Mouse (Mus musculus) retina, postnatal 7 days (tissue): Measurements from ENCODE around the gene Gm20388.
A peak's percentile ranks its signal among the peaks of the same experiment; 100 is the strongest.

ENCODE experiments used
- DNase-seq: peaks from one replicate; pipeline ENCODE4 v3.0.0-alpha.2; 2012; ENCODE audit warnings: low read depth, low spot score

Gm20388 gene

DNA sequence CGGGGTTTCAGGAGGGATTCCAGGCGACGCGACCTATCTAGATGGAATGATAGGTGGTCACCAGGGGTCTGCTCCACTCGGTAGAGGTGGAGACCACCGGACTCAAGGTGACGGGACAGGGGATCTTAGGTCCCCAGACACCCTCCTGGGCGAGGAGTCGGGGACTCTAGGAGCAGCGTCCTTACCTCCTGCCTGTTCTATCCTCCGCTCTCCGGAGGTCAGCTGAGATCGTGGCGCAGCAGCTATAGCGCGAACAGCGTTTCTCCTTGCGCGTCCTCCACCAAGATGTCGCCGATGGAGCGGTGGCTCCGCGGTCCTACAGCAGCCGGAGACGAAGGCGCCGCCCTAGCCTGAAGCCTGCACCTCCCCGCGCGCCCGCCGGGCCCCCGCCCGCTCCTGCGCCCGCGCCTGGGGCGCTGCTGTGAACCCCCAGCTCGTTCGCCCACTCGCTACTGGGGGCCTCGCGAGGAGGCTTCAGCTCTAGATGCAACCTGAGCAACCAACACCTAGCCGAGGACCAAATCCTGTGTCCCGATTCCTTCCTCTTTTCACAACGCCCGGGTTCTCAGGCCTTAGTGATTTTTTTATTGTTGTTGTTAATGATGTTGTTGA, 3949.1 kb downstream of the Gm20388 start, which contains the start of gene Ccsap:
TSS of gene Ccsap (minus strand) at position 562 of the 612 bp plus-strand sequence.
- peak; percentile 30 for DNase-seq

DNA sequence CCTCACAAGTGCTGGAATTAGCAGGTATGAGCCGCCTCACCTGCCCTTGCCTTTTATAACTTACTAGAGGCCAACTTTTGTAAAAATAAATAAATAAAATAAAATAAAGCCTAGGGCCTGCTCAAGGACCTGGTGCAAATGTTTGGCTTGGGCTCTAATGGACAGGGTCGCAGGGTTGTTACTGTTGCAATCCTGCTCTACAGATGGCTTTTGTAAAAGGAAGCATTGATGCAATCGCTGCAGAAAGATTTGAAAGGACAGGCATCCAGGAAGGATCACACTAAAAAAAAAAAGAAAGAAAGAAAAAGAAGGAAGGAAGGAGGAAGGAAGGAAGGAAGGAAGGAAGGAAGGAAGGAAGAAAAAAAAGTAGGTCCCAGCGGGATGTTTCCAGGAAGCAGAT, 3949.7 kb downstream of the Gm20388 start:
- no peak for DNase-seq

DNA sequence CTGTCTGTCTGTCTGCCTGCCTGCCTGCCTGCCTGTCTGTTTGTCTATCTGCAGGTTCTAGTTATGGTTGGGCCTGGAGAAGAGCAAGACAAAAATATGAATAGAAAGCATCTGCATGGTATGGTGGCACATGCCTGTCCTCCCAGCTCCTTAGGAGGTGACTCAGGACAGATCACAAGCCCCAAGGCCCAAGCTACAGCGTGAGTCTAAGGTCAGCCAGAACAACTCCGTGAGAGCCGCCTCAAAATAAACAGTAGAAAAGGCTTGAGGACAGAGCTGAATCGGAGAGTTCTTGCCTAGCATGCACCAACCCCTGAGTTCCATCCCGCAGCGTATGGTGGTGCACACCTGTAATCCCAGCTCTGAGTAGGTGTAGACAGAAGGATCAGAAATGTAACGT, 3955.1 kb downstream of the Gm20388 start:
- DNase-seq: no peak

DNA sequence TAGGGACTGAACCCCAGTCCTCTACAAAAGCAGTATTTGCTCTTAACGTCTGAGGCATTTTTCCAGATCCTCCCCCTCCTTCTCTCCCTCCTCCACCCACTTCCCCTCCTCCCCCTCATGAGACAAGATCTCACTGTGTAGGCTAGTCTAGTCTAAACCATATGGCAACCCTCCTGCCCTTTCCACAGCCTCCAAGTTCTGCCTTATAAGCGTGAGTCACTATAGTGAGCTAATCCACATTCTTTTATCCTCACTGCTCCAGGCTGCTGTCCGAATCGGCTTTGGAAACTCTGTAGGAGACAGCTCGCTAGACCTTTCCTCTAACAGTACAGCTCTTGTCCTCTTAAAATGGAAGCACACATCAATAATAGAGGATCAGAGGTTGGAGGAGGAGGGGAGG, 3956.3 kb downstream of the Gm20388 start:
- DNase-seq: no peak

DNA sequence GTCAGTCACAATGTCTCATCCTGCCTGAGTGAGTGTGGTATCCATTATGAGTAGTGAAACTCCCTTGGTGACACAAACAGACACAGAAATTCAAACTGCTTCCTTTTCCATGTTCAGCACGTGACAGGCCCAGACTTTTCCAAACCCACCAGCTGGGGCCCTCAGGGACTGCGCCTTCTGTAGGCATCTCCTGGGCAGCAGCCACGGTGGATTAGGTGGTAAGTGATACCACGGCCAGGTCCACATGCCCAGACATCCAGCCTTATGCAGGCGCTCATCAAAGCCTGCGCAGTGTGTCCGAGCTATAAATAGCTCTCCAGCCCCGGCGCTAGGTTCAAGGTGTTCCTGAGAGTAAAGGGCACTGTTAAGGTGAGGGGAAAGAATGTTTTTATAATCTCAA, 3961.4 kb downstream of the Gm20388 start:
- no peak for DNase-seq

DNA sequence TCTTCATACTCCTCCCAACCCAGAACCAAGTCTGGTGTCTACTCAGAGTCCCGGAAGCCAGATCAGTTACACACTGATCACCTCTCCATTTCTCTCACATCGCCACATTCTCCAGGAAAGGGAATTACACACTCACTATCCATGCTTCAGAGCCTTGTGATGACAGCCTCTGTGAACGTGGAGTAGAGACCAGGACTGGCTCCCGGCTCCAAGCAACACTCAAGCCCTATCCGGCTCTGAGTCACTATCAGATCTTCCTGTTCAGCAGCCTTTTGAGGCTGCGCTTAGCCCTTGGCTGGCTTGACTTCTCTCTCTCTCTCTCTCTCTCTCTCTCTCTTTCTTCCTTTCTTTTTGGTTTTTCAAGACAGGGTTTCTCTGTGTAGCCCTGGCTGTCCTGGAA, 3962.7 kb downstream of the Gm20388 start:
- DNase-seq: no peak

DNA sequence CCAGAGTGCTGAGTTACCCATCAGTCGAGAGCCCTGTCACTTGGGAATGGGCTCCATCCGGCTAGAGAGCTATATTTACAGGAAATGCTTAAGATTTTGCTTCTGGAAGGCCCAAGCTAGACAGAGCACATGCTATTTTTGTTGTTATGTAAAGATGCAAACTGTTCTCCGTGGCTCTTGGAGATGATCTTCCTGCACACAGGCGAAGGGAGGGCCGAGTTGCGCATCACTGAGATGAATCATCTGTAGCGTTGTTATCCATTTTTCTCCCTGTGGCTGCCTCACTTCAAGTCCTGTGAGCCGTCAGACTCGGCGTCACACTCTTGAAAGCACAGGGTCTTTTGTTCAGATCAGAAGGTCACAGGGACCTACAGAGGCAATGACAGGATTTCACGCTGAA, 3963.7 kb downstream of the Gm20388 start:
- DNase-seq: no peak

DNA sequence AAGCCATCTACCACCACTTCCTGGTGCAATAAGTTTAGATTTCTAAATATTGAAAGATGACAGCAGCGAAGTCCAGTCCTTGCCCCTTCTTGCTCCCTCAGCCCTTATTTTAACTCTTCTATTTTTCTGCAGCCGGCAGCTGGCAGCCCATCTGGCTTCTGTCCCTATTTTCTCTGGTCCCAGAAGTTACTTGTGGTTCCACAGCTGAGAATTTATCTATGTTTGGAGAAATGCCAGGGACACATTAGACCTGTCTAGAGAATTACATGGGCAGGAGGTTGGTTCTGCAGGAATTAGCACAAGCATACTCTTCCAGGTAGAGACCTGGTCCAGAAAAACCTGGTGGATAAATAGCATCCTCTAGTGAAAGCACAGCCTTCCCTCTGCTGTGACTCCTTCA, 3967.2 kb downstream of the Gm20388 start:
- DNase-seq: no peak

DNA sequence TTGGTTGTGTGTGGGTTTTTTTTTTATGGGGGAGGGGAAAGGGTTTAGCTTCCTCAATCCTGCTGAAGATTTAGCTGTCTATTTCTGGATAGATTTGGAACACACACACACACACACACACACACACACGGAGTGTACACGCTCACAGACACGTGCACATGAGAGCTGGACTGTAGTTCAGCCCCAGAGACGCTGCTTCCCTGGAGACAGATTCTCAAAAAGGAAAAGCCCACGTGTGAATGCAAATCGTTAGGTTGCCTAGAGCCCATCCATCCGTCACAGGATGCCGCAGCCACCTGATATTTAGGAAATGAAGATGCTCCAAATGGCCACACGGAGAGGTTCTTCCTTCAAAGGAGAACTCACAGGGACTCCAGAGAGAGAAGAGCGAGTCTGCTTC, 3969.6 kb downstream of the Gm20388 start:
- no peak for DNase-seq

DNA sequence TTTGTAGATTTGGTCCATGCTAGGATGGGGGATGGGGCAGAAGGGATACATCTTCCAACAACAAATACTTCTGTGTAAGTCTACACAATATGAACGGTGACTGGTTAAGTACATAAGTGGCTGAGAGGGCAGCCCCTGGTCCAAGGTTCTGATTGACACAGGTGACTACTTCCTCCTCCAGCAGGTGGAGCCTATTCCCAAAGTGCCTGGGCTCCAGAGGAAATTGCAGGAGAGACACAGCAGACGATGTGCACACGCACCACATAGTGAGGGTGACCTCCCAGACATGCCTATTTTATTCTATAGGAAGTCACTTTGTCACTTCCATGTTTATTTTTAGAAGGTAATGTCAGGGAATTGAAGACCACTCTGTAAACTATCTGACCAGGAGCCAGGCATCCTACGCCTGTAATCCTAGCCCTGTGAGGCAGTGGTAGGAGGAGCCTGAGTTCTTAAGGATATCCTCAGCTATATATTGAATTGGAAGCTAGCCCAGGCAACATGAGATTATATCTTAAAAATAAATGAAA, 3970.2 kb downstream of the Gm20388 start:
- no peak for DNase-seq

DNA sequence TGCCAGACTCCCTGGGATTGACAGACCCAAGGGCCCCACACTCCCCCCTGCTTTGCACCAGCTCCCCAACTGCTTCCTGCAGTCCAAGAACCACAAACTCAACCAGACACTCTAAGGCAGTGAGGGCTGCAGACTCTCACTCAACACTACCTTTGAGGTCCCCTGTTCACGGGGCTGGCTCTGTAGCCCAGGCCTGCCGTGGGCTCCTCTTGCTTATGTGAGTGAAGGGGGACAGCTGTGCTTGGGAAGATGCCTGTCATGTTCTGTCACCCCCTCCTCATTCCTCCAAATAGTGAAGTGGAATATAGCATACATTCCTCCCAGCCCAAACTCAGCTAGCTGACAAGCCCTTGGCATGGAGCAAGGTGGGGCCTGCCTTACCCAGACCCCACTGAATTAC, 3971.8 kb downstream of the Gm20388 start:
- DNase-seq: no peak

DNA sequence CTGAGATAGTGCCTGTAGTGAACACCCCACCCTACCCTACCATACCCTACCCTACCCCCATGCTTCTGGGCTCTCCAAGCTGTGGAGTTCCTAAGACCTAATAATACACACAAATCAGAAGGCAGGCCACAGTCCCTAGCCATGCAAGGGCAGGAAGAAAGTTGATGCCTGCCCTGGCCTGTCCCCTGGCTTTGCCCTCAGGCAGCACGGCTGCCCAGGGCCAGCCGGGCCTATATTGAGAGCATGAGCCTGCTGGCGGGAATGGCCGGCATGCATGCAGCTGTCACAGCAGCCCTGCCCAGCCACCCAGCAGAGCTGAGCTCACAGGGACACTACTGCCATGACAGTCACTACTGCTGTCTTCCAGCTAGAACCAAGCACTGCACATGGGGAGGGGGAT, 3972.5 kb downstream of the Gm20388 start:
- no peak for DNase-seq

DNA sequence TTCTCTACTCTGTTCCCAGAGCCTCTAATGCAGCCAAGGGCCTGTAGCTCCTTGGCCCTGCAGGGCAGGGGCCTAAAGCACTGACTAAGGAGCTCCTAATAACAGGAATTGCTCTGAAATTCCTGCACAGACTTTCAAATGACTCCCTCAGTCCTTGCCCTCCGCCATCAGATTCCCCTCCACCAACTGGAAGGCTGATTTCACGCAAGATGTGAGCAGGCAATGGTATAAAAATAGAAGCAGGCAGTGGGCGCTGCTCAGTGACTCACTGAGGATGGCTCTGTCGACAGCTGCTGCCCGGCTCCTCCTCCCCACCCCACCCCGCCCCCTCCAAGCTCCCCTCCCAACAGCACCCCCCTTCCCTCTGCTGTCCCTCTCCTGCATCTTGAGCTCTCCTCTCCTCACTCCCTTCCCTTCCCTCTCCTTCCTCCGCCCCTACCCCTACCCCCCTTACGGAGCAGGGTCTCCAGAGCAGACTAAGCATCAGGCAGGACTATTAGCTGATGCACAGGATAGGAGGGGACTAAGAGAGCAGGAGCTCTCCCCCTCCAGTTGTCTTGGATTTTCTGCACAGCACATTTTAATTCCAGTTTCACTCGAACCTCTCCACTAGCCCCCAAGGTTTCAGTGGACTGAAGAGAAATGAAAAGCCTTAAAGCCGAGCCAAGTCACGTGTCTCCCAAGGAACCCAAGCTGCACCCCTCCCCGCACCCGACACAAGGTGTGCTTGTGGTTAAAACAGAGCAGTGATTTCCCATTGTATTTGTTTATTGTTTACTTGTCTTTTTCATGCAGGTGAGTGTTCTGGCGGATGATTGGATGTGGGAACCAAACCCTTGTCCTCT, 3974.3 kb downstream of the Gm20388 start:
- no peak for DNase-seq

DNA sequence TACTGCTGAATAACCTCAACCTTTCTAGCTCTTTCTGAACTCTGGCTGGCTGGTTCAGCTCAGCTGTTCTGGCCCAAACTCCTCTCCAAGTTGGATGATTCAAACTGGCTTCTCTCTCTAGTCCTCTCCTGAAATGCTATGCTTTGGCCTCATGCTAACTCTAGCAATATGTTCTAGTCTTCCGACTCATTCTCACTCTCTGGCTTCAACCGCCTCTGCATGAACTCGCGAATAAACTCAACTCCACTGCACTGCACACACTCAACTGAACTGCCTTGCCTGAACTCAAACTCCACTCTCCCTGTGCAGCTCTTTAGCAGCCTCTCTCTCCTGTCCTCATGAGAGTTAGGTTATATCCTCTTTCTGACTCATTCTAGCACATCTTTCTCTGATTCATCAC, 3976.5 kb downstream of the Gm20388 start:
- no peak for DNase-seq

DNA sequence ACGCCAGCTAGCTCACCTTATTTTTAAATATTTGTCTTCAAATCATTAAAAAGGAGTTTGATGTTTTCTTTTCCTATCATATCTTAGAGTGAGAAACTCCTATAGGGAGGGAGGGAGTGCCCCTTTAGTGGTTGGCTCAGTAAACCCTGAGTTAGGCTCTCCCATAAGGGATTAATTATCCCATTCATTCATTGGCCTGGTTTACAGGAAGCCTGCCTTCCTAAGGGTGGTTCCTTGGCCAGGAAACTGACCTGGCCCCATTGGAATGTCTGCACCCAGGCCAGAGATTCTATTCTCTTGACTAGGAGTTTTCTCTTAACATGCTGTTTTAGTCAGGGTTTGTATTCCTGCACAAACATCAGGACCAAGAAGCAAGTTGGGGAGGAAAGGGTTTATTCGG, 3977.3 kb downstream of the Gm20388 start:
- DNase-seq: no peak

DNA sequence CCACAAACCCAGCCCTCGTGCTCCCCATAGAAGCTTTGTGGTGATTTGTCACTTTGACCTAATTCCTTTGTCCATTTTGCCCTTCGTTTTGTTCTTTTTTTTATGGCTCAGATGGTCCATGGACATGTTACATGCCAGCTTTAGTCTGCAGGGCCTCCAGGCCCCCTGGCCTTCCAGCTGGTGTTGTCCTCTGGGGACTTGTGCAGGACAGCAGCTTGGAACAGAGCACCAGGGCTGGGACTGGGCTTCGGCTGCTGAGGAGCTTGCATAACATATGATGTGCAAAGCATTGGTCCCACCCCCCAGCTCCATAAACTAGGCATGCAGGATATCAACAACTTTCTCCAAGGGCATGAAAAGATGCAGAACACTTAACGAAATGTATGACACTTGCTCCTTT, 3979.2 kb downstream of the Gm20388 start:
- DNase-seq: no peak

DNA sequence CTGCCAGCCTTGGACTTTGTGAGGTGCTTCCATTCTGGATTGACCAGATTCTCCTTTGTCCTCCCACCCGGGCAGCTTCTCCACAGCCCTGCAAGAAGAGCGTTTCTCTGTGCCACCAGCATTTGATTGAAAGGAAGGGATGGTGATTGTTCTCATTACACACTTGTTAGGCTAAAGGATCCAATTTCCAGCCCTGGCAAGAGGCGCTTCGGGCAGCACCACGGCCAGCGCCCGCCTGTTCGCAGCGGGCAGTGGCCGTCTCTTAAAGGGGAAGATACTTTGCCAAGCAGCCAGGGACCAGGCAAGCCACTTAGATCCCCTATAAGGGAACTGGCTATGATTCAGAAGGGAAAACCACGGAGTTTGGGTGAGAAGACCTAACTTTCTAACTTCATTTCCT, 3980.6 kb downstream of the Gm20388 start:
- no peak for DNase-seq

DNA sequence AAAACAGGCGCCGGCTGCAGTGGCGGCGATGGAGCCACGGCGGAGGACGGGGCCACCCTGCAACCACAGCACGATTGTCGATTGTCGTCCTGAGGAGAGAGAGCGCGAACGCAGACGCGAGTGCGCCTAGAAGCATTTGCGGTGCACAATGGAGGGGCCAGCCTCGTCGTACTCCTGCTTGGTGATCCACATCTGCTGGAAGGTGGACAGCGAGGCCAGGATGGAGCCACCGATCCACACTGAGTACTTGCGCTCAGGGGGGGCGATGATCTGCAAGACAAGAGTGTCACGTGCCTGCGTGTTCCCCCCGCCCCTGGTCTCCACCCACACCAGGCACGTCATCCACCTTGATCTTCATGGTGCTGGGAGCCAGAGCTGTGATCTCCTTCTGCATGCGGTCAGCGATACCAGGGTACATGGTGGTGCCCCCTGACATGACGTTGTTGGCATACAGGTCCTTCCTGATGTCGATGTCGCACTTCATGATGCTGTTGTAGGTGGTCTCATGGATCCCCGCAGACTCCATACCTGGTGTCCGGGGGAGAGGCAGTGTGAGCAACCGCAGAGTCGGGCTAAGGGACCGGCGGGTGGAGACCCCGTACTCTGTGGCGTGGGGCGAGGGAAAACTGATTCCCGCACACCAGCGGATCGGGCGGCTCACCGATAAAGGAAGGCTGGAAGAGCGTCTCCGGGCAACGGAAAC, 3981.4 kb downstream of the Gm20388 start:
- no peak for DNase-seq

DNA sequence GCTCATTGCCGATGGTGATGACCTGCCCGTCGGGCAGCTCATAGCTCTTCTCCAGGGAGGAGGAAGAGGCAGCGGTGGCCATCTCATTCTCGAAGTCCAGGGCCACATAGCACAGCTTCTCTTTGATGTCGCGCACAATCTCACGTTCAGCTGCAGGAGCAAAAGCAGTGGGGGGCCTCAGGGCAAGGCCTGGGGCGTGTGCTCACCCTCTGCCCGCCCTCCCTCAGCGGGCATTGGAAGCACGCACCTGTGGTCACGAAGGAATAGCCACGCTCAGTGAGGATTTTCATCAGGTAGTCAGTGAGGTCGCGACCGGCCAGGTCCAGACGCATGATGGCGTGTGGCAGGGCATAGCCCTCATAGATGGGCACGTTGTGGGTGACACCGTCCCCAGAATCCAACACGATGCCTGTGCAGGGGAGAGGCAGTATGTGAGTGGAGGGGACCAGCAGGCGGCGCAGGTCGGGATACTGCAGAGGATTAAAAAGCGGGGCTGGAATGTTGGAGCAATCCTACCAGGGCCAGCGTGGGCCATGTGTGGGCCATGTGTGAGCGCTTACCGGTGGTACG, 3982.0 kb downstream of the Gm20388 start:
- DNase-seq: no peak

DNA sequence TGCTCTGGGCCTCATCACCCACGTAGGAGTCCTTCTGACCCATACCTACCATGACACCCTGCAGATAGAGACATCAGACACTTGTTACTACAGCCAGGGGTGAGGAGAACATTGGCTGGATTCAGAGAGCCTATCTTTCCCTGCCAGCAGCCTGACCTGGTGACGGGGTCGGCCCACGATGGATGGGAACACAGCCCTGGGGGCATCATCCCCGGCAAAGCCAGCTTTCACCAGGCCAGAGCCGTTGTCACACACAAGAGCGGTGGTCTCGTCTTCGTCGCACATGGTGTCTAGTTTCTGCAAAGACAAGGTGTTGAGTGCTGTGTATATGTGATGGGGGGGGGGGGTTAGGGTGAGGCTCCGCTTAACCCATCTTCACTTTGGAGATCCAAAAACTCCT, 3982.8 kb downstream of the Gm20388 start:
- no peak for DNase-seq

DNA sequence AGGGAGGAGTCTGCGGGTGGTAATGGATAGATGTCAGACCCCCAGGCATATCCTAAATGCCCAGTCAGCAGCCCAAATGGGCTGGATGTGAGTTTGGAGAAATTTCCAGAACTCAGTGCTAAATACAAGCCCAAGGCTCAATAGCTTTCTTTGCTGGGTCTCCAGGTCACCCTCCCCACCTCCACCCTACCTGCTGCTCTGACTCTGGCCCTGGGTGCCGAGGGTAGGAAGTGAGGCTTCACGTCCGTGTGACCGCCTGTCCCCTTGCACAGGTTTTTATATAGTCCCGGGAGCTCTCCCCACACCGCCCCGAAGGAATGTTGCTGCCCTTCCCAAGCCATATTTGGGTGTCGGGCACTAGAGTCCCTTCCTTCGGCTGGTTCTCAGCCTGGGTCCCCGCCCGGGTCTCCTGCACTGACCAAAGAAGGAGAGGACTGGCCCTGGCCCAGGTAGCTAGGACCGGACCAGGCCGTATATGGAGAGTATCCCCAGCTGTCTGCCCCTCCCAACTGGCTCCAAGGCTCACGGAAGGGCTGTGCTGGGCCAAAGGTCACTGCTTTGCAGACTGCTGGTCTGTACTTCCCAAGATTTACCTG, 3984.0 kb downstream of the Gm20388 start, which contains the start of gene Acta1:
TSS of gene Acta1 (minus strand) at position 250 of the 596 bp plus-strand sequence.
- no peak for DNase-seq

DNA sequence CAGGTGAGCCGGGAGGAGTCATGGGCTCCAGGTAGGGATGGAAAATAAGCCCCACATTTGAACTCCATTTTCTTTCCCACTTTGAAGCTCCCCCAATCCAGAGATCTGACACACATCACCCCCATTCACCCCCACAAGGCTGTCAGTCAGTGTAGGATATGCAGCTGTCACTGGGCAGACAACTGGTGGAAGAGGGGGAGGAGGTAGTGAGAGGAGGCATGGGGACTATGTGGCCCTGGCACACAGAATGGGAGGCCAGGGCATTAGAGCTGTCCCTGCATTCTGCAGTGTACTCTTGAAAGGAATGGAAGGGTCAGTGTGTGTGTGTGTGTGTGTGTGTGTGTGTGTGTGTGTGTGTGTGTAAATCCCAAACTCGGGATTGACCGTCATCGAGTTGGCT, 3984.6 kb downstream of the Gm20388 start:
- DNase-seq: no peak
